ENCODE assay signal across 23 mouse cellular contexts in genomic region chr8:77506539-77506938, GRCm38 (mm10). TPM values are rescaled to one million over a fixed set of nuclear protein-coding genes. Genes with fewer than 3 reads are reported as not detected.
A peak's percentile ranks its signal among the peaks of the same experiment; 100 is the strongest.
DNase-seq lines count a peak whose midpoint lies in the region; ATAC-seq and TF ChIP-seq lines count a peak whose summit lies in the region.
"Had no signal": no experiment of that assay in that cellular context is flagged by ENCODE, and none has a peak within 500 bp of the region (broad histone marks: within the 10 kb centered on the region; RNA-seq: fewer than 3 reads in every experiment).

No protein-coding gene starts in this region.

- no peak for TF ChIP-seq CTCF in Patski (IDR thresholded peaks at IDR 0.05)

- H3K36me3 ChIP-seq in kidney, embryonic 15.5 days, result no peaks in the 10 kb centered on the region
- no peaks in the 10 kb centered on the region for H3K36me3 ChIP-seq in liver, embryonic 16.5 days (ENCODE audit: control insufficient read depth, insufficient read depth)
- no peaks in the 10 kb centered on the region for H3K36me3 ChIP-seq in liver, embryonic 12.5 days
- no peaks in the 10 kb centered on the region for H3K36me3 ChIP-seq in limb, embryonic 14.5 days (ENCODE audit: control insufficient read depth, insufficient read depth, low read length)
- H3K36me3 ChIP-seq in midbrain, embryonic 10.5 days, result no peaks in the 10 kb centered on the region
- H3K36me3 ChIP-seq: embryonic facial prominence, embryonic 15.5 days; forebrain, embryonic 10.5 days; heart, embryonic 13.5 days had no signal

- DNase-seq in kidney, postnatal 36 days, result no peak
- no peak for DNase-seq in Patski (ENCODE audit: low read depth, low spot score)
- no peak for DNase-seq in limb, embryonic 14.5 days (ENCODE audit: low spot score)
- no peak for DNase-seq in midbrain, embryonic 10.5 days (ENCODE audit: low spot score)
- DNase-seq: adrenal gland, postnatal 10 days; B cell, adult 2 months; cerebellum, adult 11 months; cerebellum, adult 8-10 months; cerebellum, postnatal 14 days; embryo, embryonic 11 days; gastrocnemius, postnatal 25 days; heart, postnatal 36 days had no signal

- CTCF ChIA-PET in Patski (lab: Charles Lee), result interaction anchor here (1.0 to 1.8 kb wide), 3 partner anchors 14 to 87 kb away, joined by 3 to 6 read pairs (median 3); no protein-coding TSS in a partner anchor

- in situ Hi-C loops in Patski (cut with MboI; ENCODE audit: low pct_unique_long_range_greater_than_20kb), result no loop called here

- no peaks in the 10 kb centered on the region for H3K27me3 ChIP-seq in kidney, embryonic 15.5 days
- no peaks in the 10 kb centered on the region for H3K27me3 ChIP-seq in liver, embryonic 16.5 days (ENCODE audit: control insufficient read depth, insufficient read depth, low read depth, low read length)
- H3K27me3 ChIP-seq in liver, embryonic 12.5 days (replicated peaks), result no peaks in the 10 kb centered on the region
- H3K27me3 ChIP-seq in Patski, result no peaks in the 10 kb centered on the region
- H3K27me3 ChIP-seq in limb, embryonic 14.5 days (ENCODE audit: control insufficient read depth, insufficient read depth, low read length), result no peaks in the 10 kb centered on the region
- no peaks in the 10 kb centered on the region for H3K27me3 ChIP-seq in midbrain, embryonic 10.5 days (ENCODE audit: low read depth, poor library complexity, severe bottlenecking)
- H3K27me3 ChIP-seq: embryonic facial prominence, embryonic 15.5 days; heart, embryonic 13.5 days had no signal

- 33% methylated on average over 7 of the region's 7 CpGs for WGBS in kidney, embryonic 15.5 days
- WGBS in liver, embryonic 16.5 days (ENCODE audit: insufficient replicate concordance), result 56% methylated on average over 7 of the region's 7 CpGs
- WGBS in liver, embryonic 12.5 days (ENCODE audit: insufficient replicate concordance), result 65% methylated on average over 7 of the region's 7 CpGs
- WGBS in limb, embryonic 14.5 days, result 59% methylated on average over 7 of the region's 7 CpGs
- 90% methylated on average over 7 of the region's 7 CpGs for WGBS in midbrain, embryonic 10.5 days

- H3K4me1 ChIP-seq in kidney, embryonic 15.5 days, result peaks cover 39% of the 10 kb centered on the region
- H3K4me1 ChIP-seq in liver, embryonic 16.5 days (ENCODE audit: control insufficient read depth, low read depth, low read length), result no peaks in the 10 kb centered on the region; the same call in 1 of the 2 replicates
- peaks cover 30% of the 10 kb centered on the region for H3K4me1 ChIP-seq in liver, embryonic 12.5 days
- H3K4me1 ChIP-seq in limb, embryonic 14.5 days (ENCODE audit: control insufficient read depth, insufficient read depth, low read length), result peaks cover 15% of the 10 kb centered on the region
- peaks cover 11% of the 10 kb centered on the region; the same call in 1 of the 2 replicates for H3K4me1 ChIP-seq in midbrain, embryonic 10.5 days

- H3K9me3 ChIP-seq in kidney, embryonic 15.5 days (replicated peaks), result no peaks in the 10 kb centered on the region
- H3K9me3 ChIP-seq in liver, embryonic 16.5 days (replicated peaks; ENCODE audit: control insufficient read depth, low read length), result no peaks in the 10 kb centered on the region
- H3K9me3 ChIP-seq in liver, embryonic 12.5 days (replicated peaks), result no peaks in the 10 kb centered on the region
- no peaks in the 10 kb centered on the region for H3K9me3 ChIP-seq in limb, embryonic 14.5 days (ENCODE audit: control insufficient read depth, low read length)
- no peaks in the 10 kb centered on the region for H3K9me3 ChIP-seq in midbrain, embryonic 10.5 days (replicated peaks)
- H3K9me3 ChIP-seq: embryonic facial prominence, embryonic 15.5 days; forebrain, embryonic 10.5 days; G1E; heart, embryonic 13.5 days had no signal

- no peak overlapping the region for H3K9ac ChIP-seq in kidney, embryonic 15.5 days
- H3K9ac ChIP-seq in liver, embryonic 16.5 days (ENCODE audit: low read depth, low read length), result no peak overlapping the region
- no peak overlapping the region for H3K9ac ChIP-seq in liver, embryonic 12.5 days
- H3K9ac ChIP-seq in limb, embryonic 14.5 days (ENCODE audit: low read depth, low read length, severe bottlenecking), result no peak overlapping the region
- H3K9ac ChIP-seq: embryonic facial prominence, embryonic 15.5 days; heart, embryonic 13.5 days had no signal

- peak overlapping the region; percentile 41 for H3K4me2 ChIP-seq in kidney, embryonic 15.5 days
- no peak overlapping the region for H3K4me2 ChIP-seq in liver, embryonic 16.5 days (ENCODE audit: low read depth, low read length)
- H3K4me2 ChIP-seq in liver, embryonic 12.5 days, result no peak overlapping the region
- 0 out of 2 replicates have a peak overlapping the region, but pooled peaks have one; percentile 0 for H3K4me2 ChIP-seq in limb, embryonic 14.5 days (replicated peaks; ENCODE audit: low read depth, low read length, severe bottlenecking)
- H3K4me2 ChIP-seq: embryonic facial prominence, embryonic 15.5 days; heart, embryonic 13.5 days had no signal

- H3K4me3 ChIP-seq in kidney, embryonic 15.5 days (replicated peaks), result no peak overlapping the region
- no peak overlapping the region for H3K4me3 ChIP-seq in liver, embryonic 16.5 days (ENCODE audit: low read depth, low read length)
- H3K4me3 ChIP-seq in liver, embryonic 12.5 days, result no peak overlapping the region
- H3K4me3 ChIP-seq in limb, embryonic 14.5 days (replicated peaks; ENCODE audit: low read length), result no peak overlapping the region
- H3K4me3 ChIP-seq in midbrain, embryonic 10.5 days, result no peak overlapping the region
- H3K4me3 ChIP-seq: embryonic facial prominence, embryonic 15.5 days; erythroblast, embryonic 14.5 days; forebrain, embryonic 10.5 days; gastrocnemius, adult 2 months; heart, embryonic 13.5 days had no signal

- TF ChIP-seq POLR2A in limb, embryonic 14.5 days (IDR thresholded peaks at IDR 0.05; ENCODE audit: borderline replicate concordance, extremely low read depth, insufficient read depth, insufficient read length), result no peak

- H3K27ac ChIP-seq in kidney, embryonic 15.5 days, result peak overlapping the region; percentile 28
- no peak overlapping the region for H3K27ac ChIP-seq in liver, embryonic 16.5 days (ENCODE audit: low read length)
- H3K27ac ChIP-seq in liver, embryonic 12.5 days, result no peak overlapping the region
- H3K27ac ChIP-seq in limb, embryonic 14.5 days (replicated peaks; ENCODE audit: low read depth, low read length), result no peak overlapping the region
- H3K27ac ChIP-seq in midbrain, embryonic 10.5 days (replicated peaks), result no peak overlapping the region
- H3K27ac ChIP-seq: embryonic facial prominence, embryonic 15.5 days; forebrain, embryonic 10.5 days; gastrocnemius, adult 2 months; heart, embryonic 13.5 days had no signal

- POLR2A ChIA-PET in Patski (lab: Charles Lee), result interaction anchor here (1.0 to 1.4 kb wide), 2 partner anchors 10 to 18 kb away, joined by 5 read pairs; partner anchors contain the start of gene Arhgap10

- ATAC-seq in kidney, embryonic 15.5 days (replicated peaks; ENCODE audit: low FRiP score), result peak; percentile 73
- ATAC-seq in liver, embryonic 16.5 days (ENCODE audit: low read depth), result peak; percentile 32; the same call in 1 of the 2 replicates
- no peak for ATAC-seq in liver, embryonic 12.5 days
- ATAC-seq in Patski, result peak; percentile 23
- ATAC-seq in limb, embryonic 14.5 days (ENCODE audit: low FRiP score, low read depth), result no peak
- ATAC-seq: CD4-positive, CD25-positive, alpha-beta regulatory T cell, adult 4 months; forebrain, embryonic 14.5 days had no signal

RNA-seq across cellular contexts. Expression of gene Arhgap10, which starts 11.2 kb away (rescaled TPM):
- polyA plus RNA-seq in kidney, embryonic 15.5 days (2015; fragmentation: Nextera tagmentation; extraction: Ambion mirVana), result 31.1 and 34.1 TPM in 2 replicates
- 5.7 and 7.0 TPM in 2 replicates for polyA plus RNA-seq in liver, embryonic 16.5 days (2015; fragmentation: Nextera tagmentation; extraction: Ambion mirVana)
- polyA plus RNA-seq in liver, embryonic 12.5 days (2016; fragmentation: Nextera tagmentation; extraction: Ambion mirVana), result 13.5 and 13.8 TPM in 2 replicates
- 45.5 TPM for polyA plus RNA-seq in Patski (2021)
- polyA plus RNA-seq in limb, embryonic 14.5 days (2012; rRNA removed), result 23.3 and 25.1 TPM in 2 replicates
- polyA plus RNA-seq in limb, embryonic 14.5 days (2014; fragmentation: Nextera tagmentation; extraction: Ambion mirVana), result 28.2 and 29.3 TPM in 2 replicates
- polyA plus RNA-seq in midbrain, embryonic 10.5 days (2016; fragmentation: Nextera tagmentation; extraction: Ambion mirVana), result 13.9 and 16.5 TPM in 2 replicates

RNA-seq across cellular contexts. Expression of gene Prmt9, which starts 42.7 kb away (rescaled TPM):
- polyA plus RNA-seq in kidney, embryonic 15.5 days (2015; fragmentation: Nextera tagmentation; extraction: Ambion mirVana), result 19.6 and 21.1 TPM in 2 replicates
- 7.2 and 7.3 TPM in 2 replicates for polyA plus RNA-seq in liver, embryonic 16.5 days (2015; fragmentation: Nextera tagmentation; extraction: Ambion mirVana)
- 12.7 and 13.1 TPM in 2 replicates for polyA plus RNA-seq in liver, embryonic 12.5 days (2016; fragmentation: Nextera tagmentation; extraction: Ambion mirVana)
- polyA plus RNA-seq in Patski (2021), result 20.4 TPM
- 16.2 and 17.2 TPM in 2 replicates for polyA plus RNA-seq in limb, embryonic 14.5 days (2012; rRNA removed)
- 20.4 and 22.0 TPM in 2 replicates for polyA plus RNA-seq in limb, embryonic 14.5 days (2014; fragmentation: Nextera tagmentation; extraction: Ambion mirVana)
- polyA plus RNA-seq in midbrain, embryonic 10.5 days (2016; fragmentation: Nextera tagmentation; extraction: Ambion mirVana), result 22.9 and 23.6 TPM in 2 replicates

Comparison
In these comparisons a context has a peak if more than half of its experiments do, and no peak if none do; other contexts are left out.
1. ATAC-seq: peak in kidney, embryonic 15.5 days (single experiment), liver, embryonic 16.5 days (single experiment) and Patski (single experiment); none in liver, embryonic 12.5 days (single experiment) and limb, embryonic 14.5 days (single experiment).
2. H3K4me2 ChIP-seq: peak in kidney, embryonic 15.5 days (single experiment) and limb, embryonic 14.5 days (single experiment); none in liver, embryonic 16.5 days (single experiment) and liver, embryonic 12.5 days (single experiment).